Mouse (Mus musculus): ENCODE measurements around the gene Exoc4. TPM values are rescaled to one million over a fixed set of nuclear protein-coding genes. Genes with fewer than 3 reads are reported as not detected.

Exoc4 gene
- total RNA-seq, 2 experiments from 2014 or later: 87.6 to 90.9 TPM

DNA sequence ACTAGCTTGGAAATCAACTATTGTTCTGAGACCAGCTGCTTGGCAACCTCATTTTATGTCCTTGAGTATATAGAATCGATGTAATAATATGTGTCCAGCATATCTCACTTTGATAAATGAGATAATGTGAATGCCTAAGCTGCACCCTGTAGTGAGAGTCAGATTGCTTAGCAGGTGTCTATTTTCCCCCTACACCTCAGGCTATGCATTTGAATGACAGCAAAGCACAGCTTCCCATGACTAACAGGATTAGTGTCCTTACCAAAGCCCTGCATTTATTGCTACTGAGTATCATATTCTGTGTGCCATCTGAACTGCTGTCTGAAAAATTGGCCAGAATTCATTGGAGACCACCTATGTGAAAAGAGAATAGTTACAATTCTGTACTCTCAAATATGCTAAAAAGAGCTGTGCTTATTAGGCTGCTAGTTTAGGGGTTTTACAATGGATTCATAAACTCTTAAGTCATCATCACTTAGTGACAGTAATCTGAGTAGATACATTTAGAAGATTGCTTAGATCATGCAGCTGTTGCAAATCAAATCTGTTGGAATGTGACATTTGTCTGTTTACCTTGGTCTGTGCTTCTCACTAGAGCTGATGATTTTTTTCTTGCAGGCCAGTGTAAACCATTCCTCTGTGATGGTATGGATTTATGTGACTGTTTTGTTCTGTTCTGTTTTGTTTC, 98.3 kb downstream of the Exoc4 start:
- Histone ChIP-seq H3K4me3 (no peak overlapping the region), H3K27ac (no peak overlapping the region)
- TF ChIP-seq CTCF (conservative IDR thresholded peaks at IDR 0.05): no peak
- DNase-seq (ENCODE audit: low spot score in 2 of 2): no peak

DNA sequence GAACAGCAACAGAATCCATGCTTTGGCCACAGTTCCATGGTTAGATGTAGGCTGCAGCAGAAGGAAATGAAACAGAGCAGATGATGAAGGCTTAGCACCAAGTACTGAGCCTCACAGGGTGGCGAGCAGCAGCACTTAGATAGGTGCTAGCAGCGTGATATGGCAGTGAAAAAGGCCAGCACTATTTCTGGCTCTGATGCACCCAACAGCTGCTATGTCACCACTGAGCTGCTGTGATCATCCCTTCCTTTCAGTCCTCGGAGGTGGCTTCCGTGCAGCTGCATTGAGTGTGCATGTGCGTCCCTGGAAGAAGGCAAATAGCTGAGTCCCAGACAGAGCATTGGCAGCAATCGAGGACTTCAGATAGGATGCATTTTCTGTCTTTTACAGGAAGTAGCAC, 112.7 kb downstream of the Exoc4 start:
- peak overlapping the region; percentile 57; the same call in 1 of the 2 replicates for H3K27ac ChIP-seq

DNA sequence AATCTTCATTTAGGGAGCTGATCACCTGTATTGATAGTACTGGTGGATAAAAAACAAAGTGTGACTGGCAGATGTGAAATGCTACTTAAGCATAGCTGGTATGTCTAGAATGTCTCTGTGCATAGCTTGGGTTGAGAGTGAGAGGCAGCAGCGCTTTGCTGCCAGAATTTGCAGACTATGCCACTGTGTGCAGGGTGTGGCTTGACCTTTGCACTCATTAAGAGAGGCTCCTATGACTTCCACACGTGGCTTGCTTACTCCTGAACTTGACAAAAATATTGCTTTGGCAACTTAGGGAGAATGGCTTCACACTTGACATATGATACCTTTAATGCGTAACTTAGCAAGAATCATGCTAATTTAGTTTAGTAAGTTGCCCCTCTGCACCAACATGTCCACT, 131.6 kb downstream of the Exoc4 start:
- TF ChIP-seq CTCF (conservative IDR thresholded peaks at IDR 0.05): no peak
- no peak overlapping the region for H3K4me3 ChIP-seq
- no peak for DNase-seq (ENCODE audit: low spot score in 2 of 2)
- no peak overlapping the region for H3K27ac ChIP-seq

More for the DNA sequence above, 112.7 kb downstream of the Exoc4 start:
- peak in 1 of 2 experiments; percentile 20 for DNase-seq (ENCODE audit: low spot score in 2 of 2)
- TF ChIP-seq CTCF (conservative IDR thresholded peaks at IDR 0.05): no peak
- H3K4me3 ChIP-seq: no peak overlapping the region; the same call in 1 of the 2 replicates

DNA sequence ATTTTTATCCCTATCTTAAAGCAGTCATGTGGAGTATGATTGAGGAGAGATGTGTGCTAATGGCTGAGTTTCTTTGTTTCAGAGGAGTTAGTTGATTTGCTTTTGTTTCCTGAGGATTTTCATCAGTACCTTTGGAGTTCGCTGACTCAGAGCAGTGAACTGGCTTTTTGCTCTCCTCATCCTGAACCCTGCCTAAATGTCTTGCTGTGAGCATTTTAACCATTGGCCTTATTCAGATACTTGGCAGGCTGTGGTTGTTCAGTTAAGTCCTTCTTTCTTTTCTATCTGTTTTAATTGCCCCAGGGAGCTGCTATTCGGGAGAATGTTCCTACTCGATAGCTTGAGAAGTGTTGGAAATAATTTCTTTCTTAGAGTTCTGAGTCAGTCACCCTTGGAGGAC, 133.3 kb downstream of the Exoc4 start:
- no peak overlapping the region for H3K4me3 ChIP-seq
- no peak for DNase-seq (ENCODE audit: low spot score in 2 of 2)
- no peak for TF ChIP-seq CTCF (conservative IDR thresholded peaks at IDR 0.05)
- peak overlapping the region; percentile 1; the same call in 1 of the 2 replicates for H3K27ac ChIP-seq

DNA sequence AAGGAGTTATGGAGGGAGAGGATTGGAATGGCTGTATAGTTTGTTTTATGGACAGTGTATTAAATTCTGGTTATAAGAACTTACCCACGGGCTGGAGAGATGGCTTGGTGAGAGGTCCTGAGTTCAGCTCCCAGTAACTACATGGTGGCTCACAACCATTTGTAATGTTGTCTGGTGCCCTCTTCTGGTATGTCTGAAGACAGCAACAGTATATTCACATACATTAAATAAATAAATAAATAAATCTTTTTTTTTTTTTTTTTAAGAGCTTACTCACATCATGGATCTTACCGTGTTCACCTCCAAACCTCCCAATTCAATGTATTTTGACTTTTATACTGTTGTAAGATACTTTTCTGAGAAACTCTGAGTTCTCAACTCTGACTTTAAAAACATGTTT, 143.1 kb downstream of the Exoc4 start:
- DNase-seq (ENCODE audit: low spot score in 2 of 2): no peak
- Histone ChIP-seq H3K27ac (no peak overlapping the region), H3K4me3 (no peak overlapping the region)
- peak; percentile 61 for TF ChIP-seq CTCF (conservative IDR thresholded peaks at IDR 0.05)

DNA sequence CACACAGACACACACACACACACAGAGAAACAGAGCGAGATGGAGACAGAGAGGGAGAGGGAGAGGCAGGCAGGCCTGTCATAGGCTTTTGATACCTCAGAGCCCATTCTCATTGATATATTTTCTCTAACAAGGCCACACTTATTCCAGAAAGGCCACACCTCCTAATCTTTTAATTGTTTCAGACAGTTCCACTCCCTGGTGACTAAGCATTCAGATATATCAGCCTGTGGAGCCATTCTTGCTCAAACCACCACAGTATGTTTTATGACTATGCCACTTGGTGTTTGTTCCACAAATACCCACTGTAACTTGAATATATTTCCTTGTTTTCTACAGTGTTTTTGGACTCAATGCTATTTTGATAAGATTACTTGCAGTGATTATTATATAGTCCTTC, 150.6 kb downstream of the Exoc4 start:
- no peak for DNase-seq (ENCODE audit: low spot score in 2 of 2)
- no peak overlapping the region for H3K4me3 ChIP-seq
- H3K27ac ChIP-seq: no peak overlapping the region
- TF ChIP-seq CTCF (conservative IDR thresholded peaks at IDR 0.05): no peak

DNA sequence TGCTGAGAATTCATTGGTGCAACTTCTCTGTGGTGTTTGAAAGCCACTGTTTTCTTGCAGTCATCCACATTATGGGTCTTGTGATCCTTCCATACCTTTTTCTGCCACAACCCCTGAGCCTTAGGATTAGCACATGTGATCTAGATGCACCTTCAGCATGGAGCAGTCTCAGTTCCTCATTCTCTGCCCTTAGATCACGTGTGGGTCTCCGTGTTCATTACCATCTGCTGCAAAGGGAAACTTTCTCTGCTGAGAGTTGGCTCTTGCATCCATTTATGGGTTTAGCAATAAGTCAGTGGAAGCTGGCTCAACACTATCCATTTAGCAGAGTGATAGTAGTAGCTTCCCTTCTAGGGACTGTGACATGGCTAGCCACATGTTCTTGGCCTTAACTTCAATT, 152.3 kb downstream of the Exoc4 start:
- TF ChIP-seq CTCF (conservative IDR thresholded peaks at IDR 0.05): no peak

DNA sequence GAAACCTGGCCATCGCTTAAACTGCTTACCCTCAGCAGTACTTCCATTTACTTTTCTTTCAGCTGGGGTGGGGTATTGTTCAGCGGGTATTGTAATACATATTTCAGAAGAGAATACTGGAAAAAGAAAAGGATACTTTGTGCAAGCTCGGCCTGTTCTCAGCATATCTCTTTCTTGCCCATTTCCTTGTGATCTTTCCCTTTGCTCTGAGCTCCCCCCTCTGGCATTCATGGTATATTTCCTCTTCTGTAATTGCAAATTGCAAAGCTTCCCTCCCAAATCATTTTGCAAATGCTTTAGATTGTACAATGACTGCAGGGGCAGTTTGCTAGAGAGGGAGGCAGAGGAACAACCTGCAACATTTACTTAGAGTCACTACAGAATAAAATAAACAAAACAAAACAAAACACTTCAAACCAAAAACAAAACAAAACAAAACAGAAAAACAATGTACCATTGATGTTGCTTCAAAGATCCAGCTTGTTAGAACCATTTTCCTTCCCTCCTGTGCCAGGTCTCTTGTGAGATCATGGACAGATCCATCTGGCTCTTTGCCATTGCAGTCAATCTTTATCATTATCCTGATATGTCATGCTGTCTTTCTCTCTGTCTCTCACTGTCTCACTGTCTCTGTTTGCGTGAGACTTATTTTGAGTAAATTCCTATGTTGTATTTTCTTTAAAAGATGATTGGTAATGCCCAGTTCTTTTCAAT, 156.8 kb downstream of the Exoc4 start:
- peak overlapping the region; percentile 44; the same call in 1 of the 2 replicates for H3K27ac ChIP-seq
- peak; percentile 71 for TF ChIP-seq CTCF (conservative IDR thresholded peaks at IDR 0.05)
- peak; percentile 32 to 38 for DNase-seq (ENCODE audit: low spot score in 2 of 2)
- no peak overlapping the region for H3K4me3 ChIP-seq

More for the DNA sequence above, 152.3 kb downstream of the Exoc4 start:
- no peak overlapping the region for H3K27ac ChIP-seq
- no peak for DNase-seq (ENCODE audit: low spot score in 2 of 2)
- H3K4me3 ChIP-seq: no peak overlapping the region

DNA sequence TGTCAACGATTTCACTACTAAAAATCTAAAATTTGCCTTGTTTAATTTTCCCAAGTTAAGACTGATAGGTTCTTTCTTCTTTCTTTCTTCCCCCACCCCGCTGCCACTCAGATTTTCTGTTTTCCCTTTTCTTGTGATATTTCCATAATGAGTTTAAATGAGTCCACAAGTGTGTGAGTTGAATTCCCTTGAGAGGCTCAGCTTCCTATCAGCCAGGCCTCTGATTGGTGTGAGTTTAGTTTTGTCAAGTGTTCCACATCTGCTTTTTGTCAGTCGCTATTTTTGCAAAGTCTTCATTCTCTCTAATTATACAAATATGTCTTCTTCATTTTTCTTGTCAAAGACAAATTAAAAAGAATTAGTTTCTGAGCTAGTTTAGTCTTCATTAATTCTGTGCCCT, 160.7 kb downstream of the Exoc4 start:
- Histone ChIP-seq H3K27ac (no peak overlapping the region), H3K4me3 (no peak overlapping the region)
- TF ChIP-seq CTCF (conservative IDR thresholded peaks at IDR 0.05): no peak
- no peak for DNase-seq (ENCODE audit: low spot score in 2 of 2)

DNA sequence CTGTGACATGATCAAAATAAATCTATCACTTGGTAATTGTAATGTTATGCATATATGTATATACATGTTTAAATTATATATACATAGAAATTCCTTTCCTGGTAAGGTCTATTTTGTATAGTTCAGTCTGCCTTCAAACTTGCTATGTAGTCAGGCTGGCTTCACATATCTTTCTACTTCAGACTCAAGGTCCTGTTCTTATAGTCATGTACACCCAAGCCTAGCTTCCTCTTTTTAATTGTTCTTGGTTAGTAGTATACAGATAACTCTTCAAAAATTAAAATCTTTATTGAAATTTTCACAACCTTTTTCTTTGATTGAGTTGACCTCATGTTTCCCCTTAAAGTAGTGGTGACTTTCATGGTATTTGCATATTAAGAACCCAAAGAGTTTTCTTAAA, 176.1 kb downstream of the Exoc4 start:
- no peak overlapping the region for H3K4me3 ChIP-seq
- no peak for TF ChIP-seq CTCF (conservative IDR thresholded peaks at IDR 0.05)
- no peak for DNase-seq (ENCODE audit: low spot score in 2 of 2)
- no peak overlapping the region for H3K27ac ChIP-seq

DNA sequence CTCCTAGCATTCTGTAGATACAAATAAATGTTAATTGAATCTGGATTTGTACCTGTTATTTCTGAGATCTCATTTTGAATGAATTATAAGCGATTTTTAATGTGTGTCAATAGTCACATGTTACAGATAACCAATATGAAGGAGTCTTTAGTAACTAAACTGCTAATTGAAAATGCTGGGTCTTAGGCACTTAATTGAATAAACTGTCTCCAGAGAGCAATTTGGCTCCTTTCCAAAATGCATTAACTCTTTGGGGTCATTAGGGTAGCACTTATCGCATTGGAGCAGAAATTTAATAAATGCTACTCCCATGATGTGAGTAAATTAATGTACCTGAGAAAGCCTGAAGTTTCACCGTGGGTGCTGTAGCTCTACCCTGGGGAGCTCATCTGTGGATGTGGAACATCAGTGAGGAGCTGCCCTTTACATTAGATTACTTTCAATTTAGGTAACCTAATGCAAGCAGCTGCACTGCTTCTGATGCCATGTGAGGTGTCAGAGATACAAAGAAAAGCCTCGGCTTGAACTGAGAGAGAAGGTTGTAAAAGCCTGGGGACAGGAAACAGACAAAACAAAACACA, 182.4 kb downstream of the Exoc4 start:
- no peak for DNase-seq (ENCODE audit: low spot score in 2 of 2)
- TF ChIP-seq CTCF (conservative IDR thresholded peaks at IDR 0.05): no peak
- H3K4me3 ChIP-seq: no peak overlapping the region
- H3K27ac ChIP-seq: no peak overlapping the region

DNA sequence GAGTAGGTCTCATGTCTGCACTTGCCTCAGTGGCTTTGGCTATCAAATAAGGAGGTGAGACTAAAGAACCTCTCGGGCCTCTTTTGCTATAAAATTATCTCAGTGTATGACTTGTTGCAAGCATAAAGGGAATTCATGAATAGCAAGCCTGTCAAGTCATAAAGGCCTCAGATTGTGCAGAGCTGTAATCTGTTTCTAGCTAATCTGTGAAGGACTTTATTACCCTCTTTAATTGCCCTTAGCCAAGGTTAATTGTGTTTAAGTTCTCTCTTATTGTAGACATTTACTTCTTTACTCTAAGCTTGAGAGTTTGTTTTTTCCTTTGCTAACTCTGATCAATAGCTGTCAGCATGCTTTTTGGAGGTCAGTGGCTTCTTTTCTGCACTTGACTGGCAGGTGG, 191.6 kb downstream of the Exoc4 start:
- no peak for DNase-seq (ENCODE audit: low spot score in 2 of 2)
- Histone ChIP-seq H3K4me3 (no peak overlapping the region), H3K27ac (no peak overlapping the region)
- TF ChIP-seq CTCF (conservative IDR thresholded peaks at IDR 0.05): no peak

DNA sequence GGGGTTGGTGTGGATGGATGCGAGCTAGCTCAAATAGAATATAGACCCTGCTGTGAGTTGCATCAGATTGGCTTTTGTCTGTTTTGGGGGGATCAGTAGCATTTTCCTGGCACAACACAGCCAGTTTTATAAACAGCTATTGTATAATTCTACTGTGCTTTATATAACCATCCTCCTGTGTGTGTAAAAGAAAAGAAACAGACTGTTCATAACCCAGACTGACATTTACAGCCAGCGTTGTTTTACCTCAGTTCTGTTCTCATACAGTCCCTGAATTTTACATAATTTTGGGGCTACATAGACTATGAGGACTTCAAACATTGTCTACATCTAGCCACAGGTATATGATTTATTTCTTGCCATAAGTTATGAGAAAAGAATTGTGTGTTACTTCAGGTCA, 204.9 kb downstream of the Exoc4 start:
- TF ChIP-seq CTCF (conservative IDR thresholded peaks at IDR 0.05): no peak
- H3K27ac ChIP-seq: peak overlapping the region; percentile 91
- DNase-seq (ENCODE audit: low spot score in 2 of 2): no peak
- no peak overlapping the region for H3K4me3 ChIP-seq
